Mouse (Mus musculus) cortical plate, adult 2 months (tissue): ENCODE results near the gene Tmem252.

ENCODE experiments used
- CTCF ChIP-seq: fragments of 200-500 bp; IDR thresholded peaks from 2 replicates; pipeline ENCODE4 v1.5.1; 2011; ENCODE audit warnings: mild to moderate bottlenecking, control low read depth, low read length; ENCODE audit not compliant: insufficient read depth; ENCODE audit errors: extremely low read depth
- POLR2A ChIP-seq: fragments of 200-500 bp; IDR thresholded peaks from 2 replicates; pipeline ENCODE4 v1.6.1; 2011; ENCODE audit warnings: mild to moderate bottlenecking, low read length, control low read depth; ENCODE audit not compliant: insufficient read depth; ENCODE audit errors: extremely low read depth

- TF ChIP-seq POLR2A (no peak), CTCF (no peak)
Measured at GRCm38 (mm10) chr19:24700664-24701063, 26.9 kb downstream of the Tmem252 start.
